Mouse (Mus musculus) MEL (cell line): ENCODE results near the gene Ttpal.

Experiments
- ETS1 ChIP-seq: IDR thresholded peaks from 2 replicates; pipeline ENCODE4 v1.6.1; 2012; ENCODE audit warnings: low read depth, mild to moderate bottlenecking, inconsistent platforms, low read length, improper control_type of control experiment, moderate library complexity
- HCFC1 ChIP-seq: IDR thresholded peaks from 2 replicates; pipeline ENCODE4 v1.6.1; 2012; ENCODE audit warnings: low read depth, mild to moderate bottlenecking, inconsistent platforms, low read length, improper control_type of control experiment, moderate library complexity
- MEF2A ChIP-seq: IDR thresholded peaks from 2 replicates; pipeline ENCODE4 v1.6.1; 2014; ENCODE audit warnings: low read depth, mild to moderate bottlenecking, inconsistent platforms, low read length, improper control_type of control experiment; ENCODE audit not compliant: poor library complexity, insufficient replicate concordance, severe bottlenecking; ENCODE audit errors: extremely low read depth
- POLR2A ChIP-seq, 2 experiments: IDR thresholded peaks; 2 replicates each; pipeline ENCODE4 v1.6.1; 2011 to 2012; ENCODE audit warnings: low read length in 2 of 2, mild to moderate bottlenecking in 2 of 2, control low read depth in 1 of 2, improper control_type of control experiment in 1 of 2, low read depth in 1 of 2, moderate library complexity in 1 of 2; ENCODE audit not compliant: control insufficient read depth in 1 of 2, insufficient read depth in 1 of 2, poor library complexity in 1 of 2
- SMC3 ChIP-seq: IDR thresholded peaks from 2 replicates; pipeline ENCODE4 v1.6.1; 2011; ENCODE audit warnings: low read depth, low read length, improper control_type of control experiment
- ZC3H11A ChIP-seq: IDR thresholded peaks from 2 replicates; pipeline ENCODE4 v1.6.1; 2012; ENCODE audit warnings: low read depth, mild to moderate bottlenecking, inconsistent platforms, low read length, improper control_type of control experiment

GRCm38 (mm10) chr2:163643576-163643971 lies 41.5 kb downstream of the Ttpal start:
- TF ChIP-seq ZC3H11A (no peak), POLR2A (IDR thresholded peaks at IDR 0.05; ENCODE audit: control insufficient read depth in 1 of 2, insufficient read depth in 1 of 2, low read depth in 1 of 2, low read length in 2 of 2, poor library complexity in 1 of 2) (no peak), HCFC1 (no peak), MEF2A (no peak), ETS1 (0 out of 2 replicates have a peak, but pooled peaks have one; percentile 7), SMC3 (peak; percentile 13)
